Mouse (Mus musculus) left cerebral cortex, postnatal 36 days (tissue): ENCODE data around the gene Cbfa2t3. TPM values are rescaled to one million over a fixed set of nuclear protein-coding genes. Genes with fewer than 3 reads are reported as not detected.

Experiments
- DNase-seq, 2 experiments: peaks; one replicate each; pipeline ENCODE4 v3.0.0; 2021 to 2022; ENCODE audit warnings: low spot score in 2 of 2, mixed read lengths in 1 of 2
- intact Hi-C: fragments of 180-260 bp; cut with DNase I; formaldehyde crosslinking; loops from one replicate; pipeline ENCODE4 v1.15.1; 2025
- total RNA-seq, 2 experiments: library from RNA; stranded (reverse); gene quantifications; 2 replicates each; pipeline ENCODE4 v1.2.3; 2021

Cbfa2t3 gene
- total RNA-seq, 2 experiments from 2014 or later, result 26.2 to 37.5 TPM

- intact Hi-C loops, result no loop called here
Measured at GRCm38 (mm10) chr8:122673989-122674388, 24.9 kb downstream of the Cbfa2t3 start.

GRCm38 (mm10) chr8:122671894-122672293 is 27.0 kb downstream of the Cbfa2t3 start:
- intact Hi-C loops, result no loop called here
- no peak for DNase-seq

More at GRCm38 (mm10) chr8:122673989-122674388, 24.9 kb downstream of the Cbfa2t3 start:
- no peak for DNase-seq

GRCm38 (mm10) chr8:122670718-122671117 is 28.2 kb downstream of the Cbfa2t3 start:
- DNase-seq, result no peak
- intact Hi-C loops, result no loop called here

GRCm38 (mm10) chr8:122670001-122670400 is 28.9 kb downstream of the Cbfa2t3 start:
- DNase-seq, result no peak

GRCm38 (mm10) chr8:122669370-122669769 is 29.5 kb downstream of the Cbfa2t3 start:
- DNase-seq, result no peak
- intact Hi-C loops, result no loop called here

More at GRCm38 (mm10) chr8:122670001-122670400, 28.9 kb downstream of the Cbfa2t3 start:
- intact Hi-C loops, result no loop called here

- intact Hi-C loops, result no loop called here
- peak; percentile 83 to 84 for DNase-seq
Measured at GRCm38 (mm10) chr8:122667854-122668253, 31.1 kb downstream of the Cbfa2t3 start.

GRCm38 (mm10) chr8:122666827-122667226 is 32.1 kb downstream of the Cbfa2t3 start:
- peak; percentile 75 to 78 for DNase-seq
- intact Hi-C loops, result no loop called here

GRCm38 (mm10) chr8:122666338-122666764 is 32.6 kb downstream of the Cbfa2t3 start:
- intact Hi-C loops, result no loop called here
- DNase-seq, result peak in 1 of 2 experiments; percentile 20

GRCm38 (mm10) chr8:122665667-122666316 is 33.1 kb downstream of the Cbfa2t3 start:
- intact Hi-C loops, result no loop called here
- no peak for DNase-seq

GRCm38 (mm10) chr8:122665221-122665620 is 33.7 kb downstream of the Cbfa2t3 start:
- intact Hi-C loops, result no loop called here
- DNase-seq, result peak; percentile 21 to 35

GRCm38 (mm10) chr8:122663670-122664069 is 35.2 kb downstream of the Cbfa2t3 start:
- intact Hi-C loops, result no loop called here
- no peak for DNase-seq

GRCm38 (mm10) chr8:122663106-122663505 is 35.8 kb downstream of the Cbfa2t3 start:
- intact Hi-C loops, result no loop called here
- no peak for DNase-seq

- DNase-seq, result no peak
- intact Hi-C loops, result no loop called here
Measured at GRCm38 (mm10) chr8:122661894-122662293, 37.0 kb downstream of the Cbfa2t3 start.

- intact Hi-C loops, result no loop called here
- DNase-seq, result peak; percentile 74 to 79
Measured at GRCm38 (mm10) chr8:122661138-122661537, 37.8 kb downstream of the Cbfa2t3 start.

GRCm38 (mm10) chr8:122660022-122660421 is 38.9 kb downstream of the Cbfa2t3 start:
- no peak for DNase-seq
- intact Hi-C loops, result no loop called here

GRCm38 (mm10) chr8:122658807-122659160 is 40.1 kb downstream of the Cbfa2t3 start:
- no peak for DNase-seq
- intact Hi-C loops, result no loop called here

- DNase-seq, result no peak
Measured at GRCm38 (mm10) chr8:122658149-122658806, 40.6 kb downstream of the Cbfa2t3 start.

GRCm38 (mm10) chr8:122656056-122656999 is 42.6 kb downstream of the Cbfa2t3 start:
- no peak for DNase-seq
- intact Hi-C loops, result no loop called here

More at GRCm38 (mm10) chr8:122658149-122658806, 40.6 kb downstream of the Cbfa2t3 start:
- intact Hi-C loops, result no loop called here

- DNase-seq, result no peak
- intact Hi-C loops, result no loop called here
Measured at GRCm38 (mm10) chr8:122654768-122655167, 44.1 kb downstream of the Cbfa2t3 start.

GRCm38 (mm10) chr8:122652643-122653042 is 46.3 kb downstream of the Cbfa2t3 start:
- DNase-seq, result no peak
- intact Hi-C loops, result no loop called here
